Mouse (Mus musculus) forebrain, embryonic 14.5 days (tissue): Measurements from ENCODE around the gene Myom3. TPM values are rescaled to one million over a fixed set of nuclear protein-coding genes. Genes with fewer than 3 reads are reported as not detected.
A peak's percentile ranks its signal among the peaks of the same experiment; 100 is the strongest.

Source experiments
- ATAC-seq: fragments of 200-750 bp; cut with Nextera tagmentation; 2 replicates; pipeline ENCODE4 v1.8.0; 2017; ENCODE audit warnings: mild to moderate bottlenecking, moderate library complexity
- DNase-seq: peaks from one replicate; pipeline ENCODE4 v3.0.0-alpha.2; 2015; ENCODE audit warnings: low spot score
- H3K27ac ChIP-seq: fragments of 300-500 bp; sonication (generic); 2 replicates; pipeline ENCODE4 v1.5.1; 2014; ENCODE audit warnings: low read depth, mild to moderate bottlenecking, control low read depth, low read length, moderate library complexity
- H3K27me3 ChIP-seq: fragments of 300-500 bp; sonication (generic); replicated peaks from 2 replicates; pipeline ENCODE4 v1.6.1; 2014; ENCODE audit warnings: low read length, control low read depth, mixed read lengths; ENCODE audit not compliant: control insufficient read depth, insufficient read depth
- H3K36me3 ChIP-seq: fragments of 300-500 bp; sonication (generic); 2 replicates; pipeline ENCODE4 v1.6.1; 2014; ENCODE audit warnings: low read length, control low read depth; ENCODE audit not compliant: control insufficient read depth, insufficient read depth
- H3K4me1 ChIP-seq: fragments of 300-500 bp; sonication (generic); 2 replicates; pipeline ENCODE4 v1.6.1; 2014; ENCODE audit warnings: antibody characterized with exemption, low read length, control low read depth; ENCODE audit not compliant: control insufficient read depth, insufficient read depth
- H3K4me2 ChIP-seq: fragments of 300-500 bp; sonication (generic); 2 replicates; pipeline ENCODE4 v1.6.1; 2014; ENCODE audit warnings: mild to moderate bottlenecking, control low read depth, low read length
- H3K4me3 ChIP-seq: fragments of 300-500 bp; sonication (generic); 2 replicates; pipeline ENCODE4 v1.5.1; 2014; ENCODE audit warnings: low read depth, low read length, control low read depth
- H3K9ac ChIP-seq: fragments of 300-500 bp; sonication (generic); 2 replicates; pipeline ENCODE4 v1.6.1; 2014; ENCODE audit warnings: mild to moderate bottlenecking, low read length, control low read depth, moderate library complexity
- H3K9me3 ChIP-seq: fragments of 300-500 bp; sonication (generic); replicated peaks from 2 replicates; pipeline ENCODE4 v1.6.1; 2016; ENCODE audit warnings: low read length, control low read depth, mixed read lengths; ENCODE audit not compliant: control insufficient read depth
- WGBS: fragments of 180-500 bp; shearing (Covaris S2); extraction: QIAGEN DNeasy Blood & Tissue Kit; methylation state at CpG from one replicate; pipeline ENCODE4 v1.1.7; 2014; 5-methylcytosine and 5-hydroxymethylcytosine counted together
- polyA plus RNA-seq: library from polyadenylated mRNA; unstranded; fragments of >200 nt; fragmentation: Nextera tagmentation; extraction: Ambion mirVana; gene quantifications from 2 replicates; pipeline ENCODE4 v1.2.1, GENCODE M21; 2014

Gene Myom3
- polyA plus RNA-seq, 1 experiment from 2014 or later: 0.17 TPM

- no peaks in the 10 kb centered on the region for H3K36me3 ChIP-seq
- no peaks in the 10 kb centered on the region for H3K9me3 ChIP-seq
- no peak overlapping the region for H3K9ac ChIP-seq
- H3K27me3 ChIP-seq: no peaks in the 10 kb centered on the region
- ATAC-seq (no peak), DNase-seq (peak; percentile 67)
- H3K4me1 ChIP-seq: peaks cover 30% of the 10 kb centered on the region
- peak overlapping the region; percentile 99 for H3K27ac ChIP-seq
- peak overlapping the region; percentile 65 for H3K4me2 ChIP-seq
- 82% methylated on average over 14 of the region's 14 CpGs for WGBS
- no peak overlapping the region for H3K4me3 ChIP-seq
These were observed 94.6 kb downstream of the Myom3 start for GRCm38 (mm10) chr4:135853987-135854546.

DNA sequence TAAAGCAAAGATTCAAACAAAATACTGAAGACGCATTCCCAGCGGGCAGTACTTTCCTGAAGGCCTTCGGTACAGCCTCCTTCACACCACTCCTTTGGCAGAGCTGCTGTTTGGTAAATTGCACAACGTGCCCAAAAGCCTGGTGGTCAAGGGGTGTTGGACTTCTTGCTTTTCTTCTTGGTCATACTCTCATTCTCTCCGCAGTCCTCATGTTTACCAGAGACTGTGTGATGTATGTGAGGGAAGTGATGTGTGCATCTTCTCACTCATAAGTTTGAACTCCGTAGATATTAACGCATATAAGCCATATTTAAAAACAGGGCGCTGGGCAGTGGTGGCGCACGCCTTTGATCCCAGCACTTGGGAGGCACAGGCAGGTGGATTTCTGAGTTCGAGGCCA is 95.1 kb downstream of the Myom3 start:
- Histone ChIP-seq H3K9me3 (no peaks in the 10 kb centered on the region), H3K36me3 (no peaks in the 10 kb centered on the region), H3K9ac (peak overlapping the region; percentile 78), H3K4me2 (peak overlapping the region; percentile 65), H3K4me1 (peaks cover 30% of the 10 kb centered on the region), H3K27ac (peak overlapping the region; percentile 99), H3K4me3 (peak overlapping the region; percentile 94; the same call in 1 of the 2 replicates), H3K27me3 (no peaks in the 10 kb centered on the region)
- ATAC-seq (no peak), DNase-seq (no peak)
- 69% methylated on average over 11 of the region's 11 CpGs for WGBS

DNA sequence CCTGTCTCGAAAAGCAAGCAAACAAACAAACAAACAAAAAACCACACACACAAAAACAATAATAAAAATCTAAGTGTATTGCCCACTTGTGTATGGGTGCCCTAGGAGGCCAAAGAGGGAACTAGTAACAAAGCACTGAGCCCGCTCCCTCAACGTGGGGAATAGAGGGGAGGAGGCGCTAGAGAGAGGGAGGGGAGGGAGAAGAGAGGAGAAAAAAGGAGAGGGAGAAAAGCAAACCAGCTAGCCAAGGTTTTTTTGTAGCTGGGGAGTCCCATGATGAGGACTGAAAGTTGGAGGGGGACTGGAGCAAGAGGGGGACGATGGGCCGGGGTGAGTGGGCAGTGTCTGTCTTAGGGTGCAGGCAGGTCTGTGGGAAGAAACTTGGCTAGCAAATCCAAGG is 95.6 kb downstream of the Myom3 start:
- Histone ChIP-seq H3K4me1 (peaks cover 27% of the 10 kb centered on the region), H3K36me3 (no peaks in the 10 kb centered on the region), H3K9me3 (no peaks in the 10 kb centered on the region), H3K4me2 (peak overlapping the region; percentile 65), H3K9ac (peak overlapping the region; percentile 78), H3K4me3 (peak overlapping the region; percentile 94), H3K27ac (peak overlapping the region; percentile 99), H3K27me3 (no peaks in the 10 kb centered on the region)
- DNase-seq: peak; percentile 75
- 3% methylated on average over 6 of the region's 6 CpGs for WGBS
- peak; percentile 27; the same call in 1 of the 2 replicates for ATAC-seq

- peak; percentile 99 for DNase-seq
- H3K36me3 ChIP-seq: no peaks in the 10 kb centered on the region
These were observed 96.2 kb downstream of the Myom3 start, which contains the start of gene Srsf10 for GRCm38 (mm10) chr4:135855536-135856222. TSS of gene Srsf10 (plus strand) at chr4:135855747.

GRCm38 (mm10) chr4:135856223-135857091 is 96.9 kb downstream of the Myom3 start:
- no peaks in the 10 kb centered on the region for H3K27me3 ChIP-seq
- peak overlapping the region; percentile 94 for H3K4me3 ChIP-seq
- peak overlapping the region; percentile 89 for H3K9ac ChIP-seq
- ATAC-seq (peak; percentile 73), DNase-seq (peak; percentile 73)
- no peaks in the 10 kb centered on the region for H3K36me3 ChIP-seq
- H3K4me2 ChIP-seq: peak overlapping the region; percentile 65
- no peaks in the 10 kb centered on the region for H3K9me3 ChIP-seq
- H3K27ac ChIP-seq: peak overlapping the region; percentile 99
- WGBS: under 1% methylated on average over 67 of the region's 91 CpGs
- H3K4me1 ChIP-seq: peaks cover 22% of the 10 kb centered on the region

More at GRCm38 (mm10) chr4:135855536-135856222, 96.2 kb downstream of the Myom3 start, which contains the start of gene Srsf10:
- ATAC-seq: peak; percentile 96
- Histone ChIP-seq H3K27me3 (no peaks in the 10 kb centered on the region), H3K9me3 (no peaks in the 10 kb centered on the region), H3K4me2 (peak within 1 kb of the TSS; percentile 65), H3K4me1 (peaks cover 24% of the 10 kb centered on the region), H3K9ac (peak within 1 kb of the TSS; percentile 89), H3K27ac (peak within 1 kb of the TSS; percentile 99), H3K4me3 (peak within 1 kb of the TSS; percentile 94)
- under 1% methylated on average over 53 of the region's 67 CpGs for WGBS

GRCm38 (mm10) chr4:135857597-135858186 is 98.2 kb downstream of the Myom3 start:
- H3K9ac ChIP-seq: peak overlapping the region; percentile 89
- no peak for DNase-seq
- peak overlapping the region; percentile 94 for H3K4me3 ChIP-seq
- H3K27me3 ChIP-seq: no peaks in the 10 kb centered on the region
- H3K4me1 ChIP-seq: peaks cover 22% of the 10 kb centered on the region
- H3K27ac ChIP-seq: no peak overlapping the region
- ATAC-seq: no peak
- WGBS: 7% methylated on average over 7 of the region's 7 CpGs
- peak overlapping the region; percentile 65 for H3K4me2 ChIP-seq
- H3K9me3 ChIP-seq: no peaks in the 10 kb centered on the region
- 0 out of 2 replicates have a peak, but pooled peaks cover 7% of the 10 kb centered on the region for H3K36me3 ChIP-seq

Other genes with a start within 250 kb of the Myom3 start
- 0.55 and 0.62 TPM in 2 replicates for gene Grhl3, start 186.1 kb upstream of the Myom3 start, polyA plus RNA-seq
- gene Ifnlr1, start 73.4 kb upstream of the Myom3 start, polyA plus RNA-seq: 0.15 TPM in 1 of 2 replicates, not detected in the other
- gene Il22ra1, start 31.5 kb upstream of the Myom3 start, polyA plus RNA-seq: not detected in 2 replicates
- gene Srsf10, start 96.0 kb downstream of the Myom3 start, polyA plus RNA-seq: 259 and 304 TPM in 2 replicates
- 162 and 165 TPM in 2 replicates for gene Pnrc2, start 114.1 kb downstream of the Myom3 start, polyA plus RNA-seq
- gene Cnr2, start 135.7 kb downstream of the Myom3 start, polyA plus RNA-seq: 0.05 and 0.10 TPM in 2 replicates
- 53.1 and 60.7 TPM in 2 replicates for gene Fuca1, start 161.0 kb downstream of the Myom3 start, polyA plus RNA-seq
- gene Hmgcl, start 186.7 kb downstream of the Myom3 start, polyA plus RNA-seq: 70.4 and 71.0 TPM in 2 replicates
- gene Gale, start 204.0 kb downstream of the Myom3 start, polyA plus RNA-seq: 32.9 and 35.7 TPM in 2 replicates
- 163 and 168 TPM in 2 replicates for gene Lypla2, start 212.9 kb downstream of the Myom3 start, polyA plus RNA-seq
- gene Pithd1, start 227.5 kb downstream of the Myom3 start, polyA plus RNA-seq: 56.1 and 58.0 TPM in 2 replicates